ENCODE assay signal across 16 mouse cellular contexts in genomic region chr10:77178691-77179090, GRCm38 (mm10). TPM values are rescaled to one million over a fixed set of nuclear protein-coding genes. Genes with fewer than 3 reads are reported as not detected.
"Had no signal": no experiment of that assay in that cellular context is flagged by ENCODE, and none has a peak within 500 bp of the region (broad histone marks: within the 10 kb centered on the region; RNA-seq: fewer than 3 reads in every experiment).

No protein-coding gene starts in this region.

- H3K27me3 ChIP-seq: megakaryocyte, embryonic 14.5 days; midbrain, embryonic 13.5 days; midbrain, embryonic 15.5 days; neural tube, embryonic 12.5 days had no signal

- H3K36me3 ChIP-seq: midbrain, embryonic 13.5 days; midbrain, embryonic 15.5 days; neural tube, embryonic 12.5 days had no signal

- H3K4me3 ChIP-seq: megakaryocyte, embryonic 14.5 days; midbrain, embryonic 13.5 days; midbrain, embryonic 15.5 days; neural tube, embryonic 12.5 days had no signal

- H3K4me1 ChIP-seq: midbrain, embryonic 13.5 days; midbrain, embryonic 15.5 days; neural tube, embryonic 12.5 days had no signal

- DNase-seq: lung, adult 18-20 months; lung, embryonic 14.5 days; lung, postnatal 10 days; right cerebral cortex, postnatal 14 days; right cerebral cortex, postnatal 4 days; spleen, adult 18-20 months; thymus, adult 18-20 months; thymus, postnatal 25 days; thymus, postnatal 4 days had no signal

- H3K9me3 ChIP-seq: megakaryocyte, embryonic 14.5 days; midbrain, embryonic 13.5 days; midbrain, embryonic 15.5 days; neural tube, embryonic 12.5 days had no signal

RNA-seq across cellular contexts. Expression of gene Col18a1, which starts 12.3 kb away (rescaled TPM):
- total RNA-seq: megakaryocyte progenitor cell, adult 5-6 weeks; monocyte, adult 5-6 weeks; neutrophil, adult 5-6 weeks had no signal
